Mouse (Mus musculus) forebrain, embryonic 16.5 days (tissue): Measurements from ENCODE around the gene Slc26a1. TPM values are rescaled to one million over a fixed set of nuclear protein-coding genes. Genes with fewer than 3 reads are reported as not detected.

Experiments used
- polyA plus RNA-seq: library from polyadenylated mRNA; unstranded; fragments of >200 nt; fragmentation: Nextera tagmentation; extraction: Ambion mirVana; gene quantifications from 2 replicates; pipeline ENCODE4 v1.2.1, GENCODE M21; 2015

The Slc26a1 gene
- polyA plus RNA-seq, 1 experiment from 2014 or later, result 2.3 TPM

Other genes with a start within 250 kb of the Slc26a1 start
- gene Atp5k, start 241.1 kb downstream of the Slc26a1 start, polyA plus RNA-seq, result 296 and 299 TPM in 2 replicates
- 0.08 TPM in 1 of 2 replicates, not detected in the other for gene Mfsd7a, start 226.7 kb downstream of the Slc26a1 start, polyA plus RNA-seq
- gene Pcgf3, start 214.3 kb downstream of the Slc26a1 start, polyA plus RNA-seq, result 35.6 and 40.1 TPM in 2 replicates
- 108 and 112 TPM in 2 replicates for gene Cplx1, start 125.5 kb downstream of the Slc26a1 start, polyA plus RNA-seq
- 58.2 and 60.3 TPM in 2 replicates for gene Gak, start 45.8 kb downstream of the Slc26a1 start, polyA plus RNA-seq
- gene Tmem175, start 45.8 kb downstream of the Slc26a1 start, polyA plus RNA-seq, result 24.9 and 25.7 TPM in 2 replicates
- 9.6 and 13.2 TPM in 2 replicates for gene Idua, start 15.2 kb downstream of the Slc26a1 start, polyA plus RNA-seq
- 26.5 and 31.9 TPM in 2 replicates for gene Dgkq, start 5.9 kb downstream of the Slc26a1 start, polyA plus RNA-seq
- gene Fgfrl1, start 16.8 kb upstream of the Slc26a1 start, polyA plus RNA-seq, result 5.8 and 7.0 TPM in 2 replicates
- gene Rnf212, start 99.4 kb upstream of the Slc26a1 start, polyA plus RNA-seq, result not detected in 2 replicates
- gene Tmed11, start 119.8 kb upstream of the Slc26a1 start, polyA plus RNA-seq, result not detected in 2 replicates
- gene Vmn2r8, start 133.3 kb upstream of the Slc26a1 start, polyA plus RNA-seq, result not detected in 2 replicates
- not detected in 2 replicates for gene Vmn2r9, start 177.0 kb upstream of the Slc26a1 start, polyA plus RNA-seq